Mouse (Mus musculus): ENCODE measurements at regions not wholly inside any gene's neighbourhood (a gene's known extent, or its start where the extent isn't known, plus 50 kb on each side); places are given as distances from the start of the nearest gene placed in this dataset.

GRCm38 (mm10) chr11:117425927-117426326, 58.2 kb upstream of the Gm11733 start:
- TF ChIP-seq CTCF (IDR thresholded peaks at IDR 0.05; ENCODE audit: borderline replicate concordance, control insufficient read depth, extremely low read depth, insufficient read depth, low read length, poor library complexity), result no peak
- TF ChIP-seq POLR2A (IDR thresholded peaks at IDR 0.05; ENCODE audit: control insufficient read depth, extremely low read depth, insufficient read depth, low read length, poor library complexity), result no peak
- Histone ChIP-seq H3K27me3 (ENCODE audit: control insufficient read depth, insufficient read depth, low read length) (no peaks in the 10 kb centered on the region), H3K4me3 (ENCODE audit: control insufficient read depth, insufficient read depth, low read length) (no peak overlapping the region), H3K36me3 (ENCODE audit: control insufficient read depth, insufficient read depth, low read length) (no peaks in the 10 kb centered on the region), H3K4me1 (replicated peaks; ENCODE audit: control insufficient read depth, insufficient read depth, low read length) (no peaks in the 10 kb centered on the region), H3K27ac (ENCODE audit: control insufficient read depth, insufficient read depth, low read length) (no peak overlapping the region)
- DNase-seq, result no peak
- WGBS, result 37% methylated on average over 12 of the region's 12 CpGs

- 85% methylated on average over 4 of the region's 4 CpGs for WGBS
- Histone ChIP-seq H3K4me3 (ENCODE audit: control insufficient read depth, insufficient read depth, low read length) (no peak overlapping the region), H3K27me3 (ENCODE audit: control insufficient read depth, insufficient read depth, low read length) (no peaks in the 10 kb centered on the region)
Observed at GRCm38 (mm10) chr11:117426651-117427050, 57.5 kb upstream of the Gm11733 start.

GRCm38 (mm10) chr11:117427808-117428510, 56.2 kb upstream of the Gm11733 start:
- Histone ChIP-seq H3K36me3 (ENCODE audit: control insufficient read depth, insufficient read depth, low read length) (no peaks in the 10 kb centered on the region), H3K27ac (ENCODE audit: control insufficient read depth, insufficient read depth, low read length) (no peak overlapping the region), H3K4me1 (replicated peaks; ENCODE audit: control insufficient read depth, insufficient read depth, low read length) (no peaks in the 10 kb centered on the region), H3K27me3 (ENCODE audit: control insufficient read depth, insufficient read depth, low read length) (no peaks in the 10 kb centered on the region), H3K4me3 (ENCODE audit: control insufficient read depth, insufficient read depth, low read length) (no peak overlapping the region)
- TF ChIP-seq POLR2A (IDR thresholded peaks at IDR 0.05; ENCODE audit: control insufficient read depth, extremely low read depth, insufficient read depth, low read length, poor library complexity) (no peak), CTCF (IDR thresholded peaks at IDR 0.05; ENCODE audit: borderline replicate concordance, control insufficient read depth, extremely low read depth, insufficient read depth, low read length, poor library complexity) (no peak)
- 93% methylated on average over 17 of the region's 17 CpGs for WGBS
- DNase-seq, result no peak

More at GRCm38 (mm10) chr11:117426651-117427050, 57.5 kb upstream of the Gm11733 start:
- Histone ChIP-seq H3K36me3 (ENCODE audit: control insufficient read depth, insufficient read depth, low read length) (no peaks in the 10 kb centered on the region), H3K27ac (ENCODE audit: control insufficient read depth, insufficient read depth, low read length) (no peak overlapping the region), H3K4me1 (replicated peaks; ENCODE audit: control insufficient read depth, insufficient read depth, low read length) (no peaks in the 10 kb centered on the region)
- no peak for DNase-seq
- TF ChIP-seq POLR2A (IDR thresholded peaks at IDR 0.05; ENCODE audit: control insufficient read depth, extremely low read depth, insufficient read depth, low read length, poor library complexity) (no peak), CTCF (IDR thresholded peaks at IDR 0.05; ENCODE audit: borderline replicate concordance, control insufficient read depth, extremely low read depth, insufficient read depth, low read length, poor library complexity) (no peak)

GRCm38 (mm10) chr11:117429326-117429752, 54.8 kb upstream of the Gm11733 start:
- Histone ChIP-seq H3K27ac (ENCODE audit: control insufficient read depth, insufficient read depth, low read length) (no peak overlapping the region), H3K4me3 (ENCODE audit: control insufficient read depth, insufficient read depth, low read length) (no peak overlapping the region), H3K4me1 (replicated peaks; ENCODE audit: control insufficient read depth, insufficient read depth, low read length) (no peaks in the 10 kb centered on the region), H3K27me3 (ENCODE audit: control insufficient read depth, insufficient read depth, low read length) (no peaks in the 10 kb centered on the region), H3K36me3 (ENCODE audit: control insufficient read depth, insufficient read depth, low read length) (no peaks in the 10 kb centered on the region)
- no peak for TF ChIP-seq CTCF (IDR thresholded peaks at IDR 0.05; ENCODE audit: borderline replicate concordance, control insufficient read depth, extremely low read depth, insufficient read depth, low read length, poor library complexity)
- TF ChIP-seq POLR2A (IDR thresholded peaks at IDR 0.05; ENCODE audit: control insufficient read depth, extremely low read depth, insufficient read depth, low read length, poor library complexity), result no peak
- 90% methylated on average over 10 of the region's 10 CpGs for WGBS
- no peak for DNase-seq

- no peak for TF ChIP-seq CTCF (IDR thresholded peaks at IDR 0.05; ENCODE audit: borderline replicate concordance, control insufficient read depth, extremely low read depth, insufficient read depth, low read length, poor library complexity)
- no peak for TF ChIP-seq POLR2A (IDR thresholded peaks at IDR 0.05; ENCODE audit: control insufficient read depth, extremely low read depth, insufficient read depth, low read length, poor library complexity)
- Histone ChIP-seq H3K36me3 (ENCODE audit: control insufficient read depth, insufficient read depth, low read length) (no peaks in the 10 kb centered on the region), H3K4me1 (replicated peaks; ENCODE audit: control insufficient read depth, insufficient read depth, low read length) (no peaks in the 10 kb centered on the region), H3K4me3 (ENCODE audit: control insufficient read depth, insufficient read depth, low read length) (no peak overlapping the region), H3K27me3 (ENCODE audit: control insufficient read depth, insufficient read depth, low read length) (no peaks in the 10 kb centered on the region), H3K27ac (ENCODE audit: control insufficient read depth, insufficient read depth, low read length) (no peak overlapping the region)
- WGBS, result 73% methylated on average over 8 of the region's 8 CpGs
- no peak for DNase-seq
Observed at GRCm38 (mm10) chr11:117429894-117430293, 54.3 kb upstream of the Gm11733 start.

GRCm38 (mm10) chr11:117434056-117434455, 50.1 kb upstream of the Gm11733 start:
- Histone ChIP-seq H3K27me3 (ENCODE audit: control insufficient read depth, insufficient read depth, low read length) (peaks cover 7% of the 10 kb centered on the region; the same call in 1 of the 2 replicates), H3K4me3 (ENCODE audit: control insufficient read depth, insufficient read depth, low read length) (no peak overlapping the region), H3K4me1 (replicated peaks; ENCODE audit: control insufficient read depth, insufficient read depth, low read length) (no peaks in the 10 kb centered on the region), H3K27ac (ENCODE audit: control insufficient read depth, insufficient read depth, low read length) (no peak overlapping the region), H3K36me3 (ENCODE audit: control insufficient read depth, insufficient read depth, low read length) (no peaks in the 10 kb centered on the region)
- no peak for TF ChIP-seq POLR2A (IDR thresholded peaks at IDR 0.05; ENCODE audit: control insufficient read depth, extremely low read depth, insufficient read depth, low read length, poor library complexity)
- no peak for TF ChIP-seq CTCF (IDR thresholded peaks at IDR 0.05; ENCODE audit: borderline replicate concordance, control insufficient read depth, extremely low read depth, insufficient read depth, low read length, poor library complexity)
- DNase-seq, result peak; percentile 7

All from thymus, adult 2 months (tissue).